Mouse (Mus musculus): Measurements from ENCODE around the gene Sidt2. TPM values are rescaled to one million over a fixed set of nuclear protein-coding genes. Genes with fewer than 3 reads are reported as not detected.

The Sidt2 gene
- total RNA-seq (2021), result 10 to 100 TPM; 66.2 to 72.2 TPM
- long read RNA-seq, experiment 1, full-length matches to known transcripts, result 2 of 66 reads
- long read RNA-seq, experiment 1, partial matches to known transcripts, result 13 of 66 reads
- long read RNA-seq, experiment 1, other reads (novel, unspliced or antisense), result 51 of 66 reads
- long read RNA-seq, experiment 2, full-length matches to known transcripts, result 2 of 76 reads
- long read RNA-seq, experiment 2, partial matches to known transcripts, result 17 of 76 reads
- long read RNA-seq, experiment 2, other reads (novel, unspliced or antisense), result 57 of 76 reads

DNA sequence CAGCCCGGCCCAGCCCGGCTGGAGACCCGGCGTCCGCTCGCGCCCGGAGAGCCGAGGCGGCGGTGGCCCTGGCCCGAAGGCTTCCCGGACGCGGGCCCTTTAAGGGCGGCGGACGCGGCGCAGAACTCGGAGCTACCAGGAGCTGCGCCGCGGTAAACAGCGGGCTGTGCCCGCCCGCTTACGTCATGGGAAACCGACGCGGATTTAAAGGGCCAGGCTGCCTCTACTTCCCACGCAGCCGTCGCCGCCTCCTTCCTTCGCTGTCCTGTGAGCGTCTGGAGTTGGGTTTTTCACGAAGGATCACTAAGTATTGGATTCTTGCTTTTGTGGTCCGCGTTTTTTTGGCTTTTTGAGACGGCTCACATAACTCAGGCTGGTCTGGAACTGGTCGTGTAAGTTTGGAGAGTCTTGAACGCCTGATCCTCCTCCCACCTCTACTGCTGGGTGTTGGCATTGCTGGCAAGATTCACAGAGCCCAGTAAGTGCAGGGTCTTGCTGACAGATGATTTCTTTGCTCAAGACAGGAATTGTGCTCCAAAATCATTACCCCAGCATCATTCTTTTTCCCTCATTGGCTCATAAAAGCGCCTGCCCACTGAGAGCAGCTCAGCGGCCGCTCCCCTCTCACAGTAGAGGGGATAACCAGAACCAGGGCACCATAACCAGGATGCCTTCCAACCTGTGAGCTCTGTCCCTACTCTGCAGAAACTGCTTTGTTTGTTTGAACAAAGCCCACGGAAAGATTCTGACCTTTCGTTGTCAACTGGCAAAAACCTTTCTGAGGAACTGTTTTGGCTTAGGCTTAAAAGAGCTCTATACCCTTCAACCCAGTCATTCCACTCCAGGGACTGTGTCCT is at the start of gene Sidt2:
Gene Sidt2, minus strand, starts transcription at position 152 of the 857 bp plus-strand sequence.
- H3K4me3 ChIP-seq, result peak within 1 kb of the TSS; percentile 77
- H3K27ac ChIP-seq, result peak within 1 kb of the TSS; percentile 100
- no peak for TF ChIP-seq CTCF (IDR thresholded peaks at IDR 0.05)
- intact Hi-C loops (cut with DNase I), result loop anchor here (1.0 kb wide), 1 partner anchor 30 kb away; no protein-coding TSS in a partner anchor
- peak; percentile 94 for DNase-seq

DNA sequence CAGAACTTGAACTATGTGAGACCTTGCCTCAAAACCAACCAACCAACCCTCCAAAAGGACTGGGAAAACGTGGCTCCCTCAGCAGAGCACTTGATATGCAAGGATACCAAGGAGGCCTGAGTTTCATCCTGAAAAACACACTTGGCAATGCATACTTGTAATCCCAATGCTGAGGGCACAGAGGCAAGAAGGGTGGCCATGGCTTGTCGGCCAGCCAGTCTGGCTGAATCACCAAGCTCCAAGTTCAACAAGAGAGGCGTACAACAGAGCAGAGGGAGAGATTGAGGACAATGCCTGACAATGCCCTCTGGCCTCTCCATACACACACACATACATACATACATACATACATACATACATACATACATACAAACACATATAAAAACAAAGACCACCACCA is 49.5 kb upstream of the Sidt2 start:
- Histone ChIP-seq H3K4me3 (no peak overlapping the region), H3K27ac (no peak overlapping the region)
- TF ChIP-seq CTCF (IDR thresholded peaks at IDR 0.05), result no peak
- intact Hi-C loops (cut with DNase I), result no loop called here
- DNase-seq, result no peak

GRCm38 (mm10) chr9:46003729-46004128 is 48.7 kb upstream of the Sidt2 start:
- Histone ChIP-seq H3K4me3 (no peak overlapping the region), H3K27ac (no peak overlapping the region; the same call in 1 of the 2 replicates)
- peak; percentile 95 for TF ChIP-seq CTCF (IDR thresholded peaks at IDR 0.05)
- peak; percentile 82 for DNase-seq
- intact Hi-C loops (cut with DNase I), result loop anchor here (1.0 kb wide), 2 partner anchors 189 to 244 kb away; no protein-coding TSS in a partner anchor

- no peak for TF ChIP-seq CTCF (IDR thresholded peaks at IDR 0.05)
- Histone ChIP-seq H3K27ac (no peak overlapping the region), H3K4me3 (no peak overlapping the region)
- no peak for DNase-seq
- intact Hi-C loops (cut with DNase I), result no loop called here
Observed at GRCm38 (mm10) chr9:45999009-45999408, 44.0 kb upstream of the Sidt2 start.

GRCm38 (mm10) chr9:45985229-45985567 is 30.1 kb upstream of the Sidt2 start:
- H3K4me3 ChIP-seq, result peak overlapping the region; percentile 97
- peak; percentile 81 for DNase-seq
- TF ChIP-seq CTCF (IDR thresholded peaks at IDR 0.05), result no peak
- intact Hi-C loops (cut with DNase I), result loop anchor here (1.0 kb wide), 1 partner anchor 30 kb away; the partner anchor contains the start of gene Sidt2
- peak overlapping the region; percentile 96 for H3K27ac ChIP-seq

DNA sequence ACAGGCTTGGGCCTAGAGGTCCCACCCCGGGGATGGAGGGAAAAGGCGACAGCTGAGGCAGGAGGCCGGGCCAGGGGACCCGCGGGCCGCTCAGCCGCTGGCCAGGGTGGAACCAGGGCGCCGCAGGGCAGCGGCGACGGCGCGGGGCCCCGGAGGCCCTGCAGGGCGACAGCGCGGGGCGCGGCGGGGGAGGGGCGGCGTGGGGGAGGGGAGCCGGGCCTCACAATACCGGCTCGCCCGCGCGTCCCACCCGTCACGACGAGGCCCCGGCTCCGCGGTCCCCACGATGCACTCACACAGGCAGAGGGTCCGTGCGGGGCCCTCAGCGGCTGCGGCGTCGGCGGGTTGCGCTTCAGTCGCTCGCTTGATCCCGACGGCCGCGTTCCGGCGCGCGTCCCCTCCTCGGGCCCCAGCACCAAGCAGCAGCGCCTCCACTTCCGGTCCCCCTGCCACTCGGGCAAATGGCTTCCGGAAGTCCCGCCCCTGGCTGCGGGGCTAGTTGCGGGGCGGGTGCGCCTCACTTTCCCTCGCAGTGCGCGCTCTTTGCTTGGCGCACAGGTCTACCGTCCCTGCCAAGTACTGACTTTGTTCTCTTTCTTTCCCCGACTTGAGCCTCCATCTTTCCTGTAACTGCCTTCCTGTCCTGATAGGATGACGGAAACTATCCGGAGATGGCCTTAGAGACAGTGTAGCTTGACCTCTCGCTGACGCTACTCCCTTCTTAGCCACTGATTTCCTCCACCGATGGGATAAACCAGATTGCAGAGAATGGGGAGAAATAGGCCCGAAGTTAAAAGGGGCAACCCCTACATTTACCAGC is 29.6 kb upstream of the Sidt2 start:
- intact Hi-C loops (cut with DNase I), result loop anchor here (1.0 kb wide), 1 partner anchor 29 kb away; the partner anchor contains the start of gene Sidt2
- TF ChIP-seq CTCF (IDR thresholded peaks at IDR 0.05), result no peak
- peak; percentile 95 for DNase-seq

GRCm38 (mm10) chr9:45983676-45984408 is 28.8 kb upstream of the Sidt2 start:
- no peak for DNase-seq
- TF ChIP-seq CTCF (IDR thresholded peaks at IDR 0.05), result no peak; the same call in 1 of the 2 replicates
- Histone ChIP-seq H3K4me3 (peak overlapping the region; percentile 97), H3K27ac (peak overlapping the region; percentile 96)
- intact Hi-C loops (cut with DNase I), result no loop called here

More for the DNA sequence above, 29.6 kb upstream of the Sidt2 start:
- H3K27ac ChIP-seq, result peak overlapping the region; percentile 96
- H3K4me3 ChIP-seq, result peak overlapping the region; percentile 97

GRCm38 (mm10) chr9:45981331-45981730 is 26.3 kb upstream of the Sidt2 start:
- H3K4me3 ChIP-seq, result no peak overlapping the region
- peak; percentile 27; the same call in 1 of the 2 replicates for TF ChIP-seq CTCF (IDR thresholded peaks at IDR 0.05)
- no peak overlapping the region for H3K27ac ChIP-seq
- no peak for DNase-seq
- intact Hi-C loops (cut with DNase I), result no loop called here

DNA sequence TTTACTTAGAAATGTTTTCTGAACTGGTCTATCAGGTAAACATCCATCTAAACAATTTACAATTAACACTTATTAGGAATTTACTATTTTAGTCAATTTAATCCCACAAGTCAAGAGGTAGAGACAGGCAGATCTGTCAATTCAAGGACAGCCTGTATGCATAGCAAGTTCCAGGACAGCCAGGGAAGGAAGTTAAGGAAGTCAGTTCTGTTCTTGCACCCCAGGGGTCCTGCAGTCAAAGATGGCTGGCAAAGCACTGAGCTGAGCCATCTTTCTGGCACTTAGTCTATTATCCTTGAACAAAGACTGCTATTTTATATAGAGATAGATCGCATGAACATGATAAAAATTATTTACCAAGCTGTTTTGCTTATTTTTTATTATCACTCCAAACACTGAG is 25.6 kb upstream of the Sidt2 start:
- intact Hi-C loops (cut with DNase I), result no loop called here
- Histone ChIP-seq H3K4me3 (no peak overlapping the region), H3K27ac (no peak overlapping the region)
- DNase-seq, result no peak
- TF ChIP-seq CTCF (IDR thresholded peaks at IDR 0.05), result no peak

- no peak for TF ChIP-seq CTCF (IDR thresholded peaks at IDR 0.05)
- H3K27ac ChIP-seq, result no peak overlapping the region
- intact Hi-C loops (cut with DNase I), result no loop called here
- no peak overlapping the region for H3K4me3 ChIP-seq
- DNase-seq, result no peak
Observed at GRCm38 (mm10) chr9:45979778-45980177, 24.7 kb upstream of the Sidt2 start.

DNA sequence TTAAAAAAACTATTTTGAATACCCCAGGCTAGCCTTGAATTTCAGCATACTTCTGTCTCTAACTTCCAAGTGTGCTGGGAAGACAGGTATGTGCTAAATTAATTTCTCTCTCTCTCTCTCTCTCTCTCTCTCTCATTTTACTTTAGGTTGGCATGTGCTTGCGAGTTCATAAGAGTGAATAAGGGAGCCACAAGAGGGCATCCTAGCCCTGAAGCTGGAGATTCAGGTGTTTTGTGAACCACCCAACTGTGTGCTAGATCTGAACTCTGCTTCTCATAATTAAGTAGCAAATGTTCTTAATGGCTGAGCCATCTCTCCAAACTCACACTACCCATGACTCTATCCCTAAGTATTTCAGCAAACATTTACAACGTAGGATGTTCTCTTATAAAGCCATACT is 21.8 kb upstream of the Sidt2 start:
- DNase-seq, result no peak
- Histone ChIP-seq H3K27ac (no peak overlapping the region), H3K4me3 (no peak overlapping the region)
- intact Hi-C loops (cut with DNase I), result no loop called here
- TF ChIP-seq CTCF (IDR thresholded peaks at IDR 0.05), result peak; percentile 33

DNA sequence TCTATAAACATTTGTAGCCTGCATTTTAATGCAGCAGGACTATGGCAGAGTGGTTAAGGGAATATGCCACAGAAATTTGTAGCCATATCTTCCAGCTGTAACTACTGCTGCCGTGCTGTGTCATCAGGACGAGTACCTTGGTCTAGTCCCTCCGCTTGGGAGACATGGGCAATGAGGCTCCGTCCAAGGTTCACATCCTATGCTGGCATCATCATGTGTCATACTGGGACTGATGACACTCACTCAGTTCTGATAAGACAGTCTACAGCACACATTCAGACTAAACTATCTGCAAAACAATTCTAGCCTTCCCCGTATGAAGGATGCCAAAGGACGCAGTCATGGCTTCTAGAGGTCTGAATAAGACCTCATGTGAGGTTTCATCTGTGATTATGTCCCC is 8.5 kb upstream of the Sidt2 start:
- no peak overlapping the region for H3K4me3 ChIP-seq
- no peak for TF ChIP-seq CTCF (IDR thresholded peaks at IDR 0.05)
- H3K27ac ChIP-seq, result peak overlapping the region; percentile 58
- intact Hi-C loops (cut with DNase I), result no loop called here
- DNase-seq, result no peak

All from gastrocnemius, adult 2 months (tissue).